Mouse (Mus musculus) cerebral cortex, adult 2 months (tissue): ENCODE results near the gene Lrrc52.

ENCODE experiments used
- WGBS: fragments of 180-500 bp; shearing (Covaris S2); methylation state at CpG from one replicate; pipeline ENCODE4 v1.1.7; 2018; 5-methylcytosine and 5-hydroxymethylcytosine counted together

Gene Lrrc52

GRCm38 (mm10) chr1:167466765-167467426 is at the start of gene Lrrc52:
Gene Lrrc52 (minus strand): TSS chr1:167466780.
- 55% methylated on average over 9 of the region's 9 CpGs for whole genome bisulfite sequencing

- 89% methylated on average over 9 of the region's 9 CpGs for WGBS
Measured at GRCm38 (mm10) chr1:167511621-167512020, 45.0 kb upstream of the Lrrc52 start.

GRCm38 (mm10) chr1:167506048-167506447 is 39.5 kb upstream of the Lrrc52 start:
- WGBS = 80% methylated on average over 7 of the region's 7 CpGs

- WGBS = 100% methylated on average over 1 of the region's 1 CpGs
Measured at GRCm38 (mm10) chr1:167505427-167505826, 38.8 kb upstream of the Lrrc52 start.

- WGBS = 63% methylated on average over 12 of the region's 12 CpGs
Measured at GRCm38 (mm10) chr1:167499097-167499850, 32.7 kb upstream of the Lrrc52 start.

- whole genome bisulfite sequencing = 51% methylated on average over 10 of the region's 10 CpGs
Measured at GRCm38 (mm10) chr1:167497991-167498390, 31.4 kb upstream of the Lrrc52 start.

- 79% methylated on average over 3 of the region's 3 CpGs for WGBS
Measured at GRCm38 (mm10) chr1:167497560-167497959, 31.0 kb upstream of the Lrrc52 start.

- WGBS = 91% methylated on average over 7 of the region's 7 CpGs
Measured at GRCm38 (mm10) chr1:167491501-167491900, 24.9 kb upstream of the Lrrc52 start.

GRCm38 (mm10) chr1:167487933-167488332 is 21.4 kb upstream of the Lrrc52 start:
- WGBS = 94% methylated on average over 5 of the region's 5 CpGs

- WGBS = 85% methylated on average over 3 of the region's 3 CpGs
Measured at GRCm38 (mm10) chr1:167486959-167487680, 20.5 kb upstream of the Lrrc52 start.

GRCm38 (mm10) chr1:167482863-167483262 is 16.3 kb upstream of the Lrrc52 start:
- 82% methylated on average over 4 of the region's 4 CpGs for WGBS

GRCm38 (mm10) chr1:167473585-167473984 is 7.0 kb upstream of the Lrrc52 start:
- 19% methylated on average over 4 of the region's 4 CpGs for WGBS

- 66% methylated on average over 5 of the region's 5 CpGs for WGBS
Measured at GRCm38 (mm10) chr1:167467916-167468315, 1.3 kb upstream of the Lrrc52 start.

- WGBS = 82% methylated on average over 3 of the region's 3 CpGs
Measured at GRCm38 (mm10) chr1:167457311-167457710, 9.3 kb downstream of the Lrrc52 start.

- WGBS = 89% methylated on average over 3 of the region's 3 CpGs
Measured at GRCm38 (mm10) chr1:167453048-167453447, 13.5 kb downstream of the Lrrc52 start.

- 53% methylated on average over 6 of the region's 6 CpGs for WGBS
Measured at GRCm38 (mm10) chr1:167452456-167452855, 14.1 kb downstream of the Lrrc52 start.

- 48% methylated on average over 7 of the region's 7 CpGs for WGBS
Measured at GRCm38 (mm10) chr1:167448598-167448997, 18.0 kb downstream of the Lrrc52 start.

- 62% methylated on average over 6 of the region's 6 CpGs for WGBS
Measured at GRCm38 (mm10) chr1:167448088-167448487, 18.5 kb downstream of the Lrrc52 start.

GRCm38 (mm10) chr1:167446516-167446915 is 20.1 kb downstream of the Lrrc52 start:
- 84% methylated on average over 6 of the region's 6 CpGs for WGBS

GRCm38 (mm10) chr1:167445167-167445566 is 21.4 kb downstream of the Lrrc52 start:
- WGBS = 95% methylated on average over 4 of the region's 4 CpGs

GRCm38 (mm10) chr1:167438231-167438885 is 28.2 kb downstream of the Lrrc52 start:
- WGBS = 78% methylated on average over 9 of the region's 9 CpGs

- WGBS = 42% methylated on average over 7 of the region's 7 CpGs
Measured at GRCm38 (mm10) chr1:167437091-167437490, 29.5 kb downstream of the Lrrc52 start.
